Mouse (Mus musculus): ENCODE measurements around the gene Ulk4.

The Ulk4 gene

DNA sequence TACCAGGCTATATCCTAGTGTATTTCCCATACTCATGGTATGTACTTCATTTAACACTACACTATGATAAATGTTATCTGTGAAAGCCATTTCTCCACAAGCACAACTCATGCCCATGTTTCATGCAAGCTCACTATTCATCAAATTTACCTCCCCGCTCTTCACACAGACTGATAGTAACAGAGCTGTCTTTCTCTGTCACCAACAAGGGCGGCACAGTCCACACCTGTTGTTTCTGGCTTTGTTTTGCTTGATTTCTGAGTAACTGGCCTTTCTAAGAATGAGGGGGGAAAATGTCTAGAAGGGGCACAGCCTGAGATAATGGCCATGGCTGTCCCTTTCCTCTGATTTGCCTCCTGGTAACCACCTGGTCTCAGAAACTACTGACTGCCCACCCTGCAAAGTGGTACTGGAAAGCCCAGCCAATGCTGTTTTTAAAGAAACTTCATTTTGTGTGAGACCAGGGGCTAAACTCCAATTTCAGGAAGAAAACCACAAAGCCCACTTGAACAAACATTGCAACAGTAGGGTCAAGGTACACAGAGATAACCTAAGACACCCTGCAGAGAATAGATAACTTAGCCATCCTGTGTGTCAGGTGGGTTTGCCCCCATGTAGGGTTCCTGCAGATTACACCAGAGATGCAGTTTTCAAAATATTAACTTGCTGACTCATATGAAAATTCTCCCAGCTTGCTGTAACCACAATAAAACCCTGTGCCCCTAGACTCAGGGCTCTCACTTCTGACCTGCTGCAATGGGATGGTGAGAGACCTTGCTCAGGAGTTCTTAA, 258.3 kb downstream of the Ulk4 start:
- no peak for DNase-seq (ENCODE audit: low spot score)

- no peak for DNase-seq (ENCODE audit: low spot score)
Measured at GRCm38 (mm10) chr9:121015810-121016502, 261.0 kb downstream of the Ulk4 start.

DNA sequence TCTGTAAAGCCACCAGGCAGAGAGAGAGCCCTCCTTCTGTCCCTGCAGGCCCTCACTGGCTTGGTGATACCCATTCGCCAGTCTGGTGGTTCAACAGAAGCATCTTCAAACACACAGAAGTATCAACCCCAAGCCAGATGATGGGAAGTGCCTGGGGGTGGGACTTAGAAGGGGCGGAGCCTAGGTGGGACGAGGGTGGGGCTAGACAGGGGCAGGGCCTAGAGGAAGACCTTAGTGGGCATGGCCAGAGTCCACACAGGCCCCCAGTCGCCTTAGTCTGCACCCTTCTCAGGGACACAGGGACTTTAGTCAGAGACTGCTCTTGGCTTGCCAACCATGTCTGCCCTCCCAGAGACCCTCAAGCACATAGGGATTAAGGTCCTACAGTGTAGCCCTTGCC, 265.5 kb downstream of the Ulk4 start:
- DNase-seq (ENCODE audit: low spot score) = no peak

DNA sequence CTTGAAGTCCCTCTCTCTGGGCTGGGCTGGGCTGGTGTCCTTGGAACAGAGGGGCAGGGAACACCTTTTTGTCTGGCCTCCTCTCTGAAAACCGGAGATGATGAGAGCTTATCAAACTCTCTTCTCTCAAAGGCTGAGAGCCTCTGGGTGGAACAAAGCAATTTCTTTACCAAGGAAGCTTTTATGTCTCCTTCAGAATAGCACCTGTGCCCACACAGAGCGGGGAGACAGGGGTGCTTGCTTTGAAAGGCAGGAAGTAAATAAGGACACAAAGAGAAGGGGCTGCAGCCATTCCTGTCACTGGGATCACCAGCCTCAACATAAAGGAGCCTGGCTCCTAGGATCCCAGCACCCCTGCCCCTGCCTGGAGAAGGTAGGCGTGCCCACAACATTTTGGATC, 266.5 kb downstream of the Ulk4 start:
- no peak for DNase-seq (ENCODE audit: low spot score)

GRCm38 (mm10) chr9:121005961-121006360, 271.0 kb downstream of the Ulk4 start:
- DNase-seq (ENCODE audit: low spot score) = no peak

DNA sequence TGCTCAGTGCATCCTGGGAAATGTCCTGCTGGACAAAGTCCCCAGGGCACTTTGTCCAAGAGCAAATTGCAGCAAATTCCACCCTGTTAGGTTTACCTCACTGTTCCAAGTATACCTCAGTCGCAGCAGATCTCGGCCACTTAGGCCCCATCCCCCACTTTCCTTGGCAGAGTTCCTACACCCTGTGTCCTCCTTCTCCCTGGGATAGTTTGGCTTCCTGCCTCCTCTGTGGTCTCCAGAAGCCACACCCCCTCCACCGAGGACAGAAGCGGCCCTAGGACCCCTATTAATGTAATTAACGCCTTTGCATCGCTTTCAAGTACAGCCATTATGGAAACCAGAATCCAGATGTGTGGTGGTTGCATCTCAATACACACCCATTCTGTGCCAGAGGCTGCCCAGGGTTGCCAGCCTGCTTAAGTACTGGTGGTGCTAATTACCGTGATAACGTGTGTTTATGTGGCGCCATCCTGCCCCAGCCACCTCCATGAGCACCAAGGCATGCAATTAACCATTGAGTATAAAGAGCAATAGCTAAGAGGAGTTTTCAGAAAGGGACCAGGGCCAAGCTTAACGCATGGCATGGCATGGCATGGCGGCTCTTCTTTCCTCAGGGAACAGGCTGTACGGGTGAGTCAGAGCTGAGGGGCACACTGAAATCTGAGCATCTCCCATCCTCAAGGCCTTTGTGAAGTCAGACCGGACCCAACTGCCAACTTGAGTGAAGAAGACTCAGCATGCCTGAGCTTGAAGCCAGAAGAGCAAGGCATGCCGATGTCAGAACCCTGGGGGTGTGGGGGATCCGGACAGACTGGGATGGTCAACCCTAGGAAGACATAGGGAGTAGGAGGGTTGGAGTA, 275.1 kb downstream of the Ulk4 start:
- DNase-seq (ENCODE audit: low spot score) = no peak

DNA sequence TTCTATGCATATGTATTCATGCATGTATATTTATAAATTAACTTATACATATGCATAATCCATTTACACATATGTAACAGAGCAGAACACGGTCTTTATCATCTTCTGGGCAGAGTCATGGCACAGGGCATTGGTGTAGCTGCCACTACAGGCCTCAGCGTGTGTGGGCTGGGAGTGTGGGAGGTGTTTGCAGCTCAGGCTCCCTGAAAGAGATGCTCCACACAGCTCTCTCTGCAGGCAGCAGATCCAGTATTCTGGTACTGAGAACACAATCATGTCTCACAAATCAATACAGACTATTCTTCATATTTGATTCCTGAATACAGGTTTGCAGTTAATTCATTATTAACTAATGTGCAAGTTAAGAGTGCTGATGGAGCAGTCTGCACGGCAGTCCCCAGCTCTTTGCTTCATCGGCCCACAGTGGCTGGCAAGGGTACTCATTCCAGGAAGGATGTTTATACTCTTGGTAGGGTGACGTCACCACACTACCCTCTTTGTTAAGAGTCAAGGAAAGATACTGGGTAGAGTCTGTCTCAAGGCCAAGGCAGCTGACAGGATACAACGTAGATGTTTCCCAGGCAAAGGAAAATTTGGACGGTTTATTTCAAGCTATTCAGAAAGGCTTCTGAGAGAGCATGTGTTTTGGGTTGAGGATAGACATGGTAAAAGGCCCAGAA, 276.2 kb downstream of the Ulk4 start:
- peak; percentile 30 for DNase-seq (ENCODE audit: low spot score)

DNA sequence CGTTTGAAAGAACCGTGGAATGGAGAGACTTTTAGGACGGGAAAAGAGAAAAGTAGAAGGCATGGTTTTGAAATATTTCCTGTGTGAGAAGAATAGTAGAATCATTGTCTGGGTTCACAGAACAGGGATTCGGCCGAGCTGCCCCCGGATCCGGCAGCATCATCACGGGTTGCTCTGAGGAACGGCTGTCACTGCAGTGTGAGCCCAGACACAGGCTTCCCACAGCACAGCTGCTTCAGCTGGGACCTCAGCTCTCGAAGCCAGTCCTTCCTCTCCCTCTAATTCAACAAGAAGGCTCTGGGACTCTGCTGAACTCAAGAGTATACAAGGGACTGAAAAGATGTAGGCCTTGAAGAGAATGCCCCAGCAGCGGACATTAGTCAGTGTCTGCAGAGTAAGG, 278.3 kb downstream of the Ulk4 start:
- no peak for DNase-seq (ENCODE audit: low spot score)

DNA sequence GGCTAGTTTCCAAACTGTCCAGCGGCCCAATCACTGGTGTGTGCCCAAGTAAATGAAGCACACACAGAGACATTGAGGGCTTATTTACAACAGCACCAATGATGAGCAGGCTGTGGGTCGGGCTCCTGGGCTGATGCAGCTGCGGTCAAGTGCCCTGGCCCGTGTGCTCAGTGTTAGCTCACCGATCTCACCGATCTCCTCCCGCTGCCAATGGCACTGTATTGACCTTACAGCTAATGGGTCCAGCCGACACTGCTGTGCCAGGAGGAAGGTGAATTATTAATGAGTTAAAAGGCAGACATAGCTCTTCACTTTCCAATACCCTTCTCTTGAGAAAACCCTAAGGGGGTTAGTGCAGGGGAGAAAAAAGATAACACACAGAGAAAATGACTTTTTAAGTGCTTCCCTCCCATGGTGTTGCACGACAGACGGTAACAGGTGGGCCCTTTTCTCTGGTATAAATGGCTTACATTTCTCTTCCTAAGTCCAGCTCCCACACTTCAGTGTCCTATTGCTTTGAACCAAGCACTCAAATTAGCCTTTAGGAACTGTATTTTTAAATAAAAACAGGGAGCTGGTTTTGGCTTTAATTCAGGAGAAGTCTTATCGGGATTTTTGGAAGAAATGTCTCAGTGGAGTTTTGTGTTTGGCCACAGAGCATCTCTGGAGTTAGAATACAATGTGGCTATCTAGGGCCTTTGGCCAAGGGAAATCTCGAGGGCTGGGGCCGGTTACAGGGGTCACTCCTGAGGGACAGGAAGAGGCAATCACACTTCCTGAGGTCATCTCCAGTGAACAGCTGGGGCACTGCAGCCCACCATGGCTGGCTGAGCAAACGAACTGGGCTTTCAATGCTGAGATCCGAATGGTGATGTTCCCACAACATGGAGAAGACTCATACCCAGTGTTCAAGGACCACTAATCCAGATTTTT, 282.5 kb downstream of the Ulk4 start:
- DNase-seq (ENCODE audit: low spot score) = no peak

DNA sequence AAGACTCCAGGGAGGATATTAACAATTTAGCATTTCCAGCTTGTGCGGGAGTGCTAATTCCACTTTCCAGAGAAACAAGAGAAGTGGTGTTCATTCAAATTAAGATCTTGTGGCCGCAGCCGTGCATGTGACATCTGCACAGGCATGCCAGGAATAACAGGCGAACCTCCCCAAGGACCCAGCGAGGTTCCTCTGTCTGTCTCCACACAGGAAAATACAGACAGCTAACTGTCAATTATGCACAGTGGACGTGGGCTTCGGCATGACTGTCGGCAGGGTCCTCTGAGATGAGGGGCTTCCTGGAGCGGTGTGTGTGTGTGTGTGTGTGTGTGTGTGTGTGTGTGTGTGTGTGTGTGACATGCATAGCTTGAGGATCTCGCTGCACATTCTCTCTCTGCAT, 284.0 kb downstream of the Ulk4 start:
- no peak for DNase-seq (ENCODE audit: low spot score)

GRCm38 (mm10) chr9:120991801-120992200, 285.2 kb downstream of the Ulk4 start:
- no peak for DNase-seq (ENCODE audit: low spot score)

- no peak for DNase-seq (ENCODE audit: low spot score)
Measured at GRCm38 (mm10) chr9:120989806-120990700, 286.9 kb downstream of the Ulk4 start.

- DNase-seq (ENCODE audit: low spot score) = no peak
Measured at GRCm38 (mm10) chr9:120988088-120988487, 288.9 kb downstream of the Ulk4 start.

DNA sequence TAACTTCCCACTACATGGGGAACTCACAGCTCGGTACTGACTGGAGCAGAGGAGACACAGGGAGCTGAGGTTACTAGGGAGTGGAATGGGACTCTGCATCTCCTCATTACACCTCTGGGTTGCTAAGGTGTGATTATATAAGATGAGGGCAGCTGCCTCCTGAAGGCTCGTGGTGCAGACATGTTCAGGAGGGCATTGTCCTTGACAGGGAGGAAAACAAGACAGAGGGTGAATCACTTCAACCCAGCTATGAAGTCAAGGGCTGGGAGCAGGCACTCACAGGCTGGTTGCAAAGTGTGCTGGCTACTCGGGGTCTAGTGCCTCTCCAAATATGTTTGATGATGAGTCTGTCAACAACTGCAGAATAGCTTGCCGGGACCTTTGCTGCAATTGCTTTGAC, 290.0 kb downstream of the Ulk4 start:
- no peak for DNase-seq (ENCODE audit: low spot score)

DNA sequence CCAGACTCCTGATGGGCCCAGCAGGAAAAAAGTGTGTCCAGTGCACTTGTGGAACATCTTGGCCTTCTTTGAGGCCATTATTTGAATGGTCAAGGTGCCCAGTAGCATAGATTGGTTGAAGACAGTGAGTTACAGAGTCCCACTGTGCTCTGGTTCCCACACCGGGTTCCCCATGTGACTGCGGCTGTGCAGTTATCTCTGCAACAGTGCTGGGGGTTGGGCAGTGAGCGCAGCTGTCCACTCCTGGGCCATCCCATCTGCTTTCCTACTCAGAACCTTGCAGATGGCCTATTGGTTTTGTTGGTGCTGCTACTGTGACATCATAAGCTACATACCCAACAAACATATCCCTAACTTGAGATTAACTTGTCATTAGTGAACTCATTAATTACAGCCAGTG, 290.7 kb downstream of the Ulk4 start:
- no peak for DNase-seq (ENCODE audit: low spot score)

DNA sequence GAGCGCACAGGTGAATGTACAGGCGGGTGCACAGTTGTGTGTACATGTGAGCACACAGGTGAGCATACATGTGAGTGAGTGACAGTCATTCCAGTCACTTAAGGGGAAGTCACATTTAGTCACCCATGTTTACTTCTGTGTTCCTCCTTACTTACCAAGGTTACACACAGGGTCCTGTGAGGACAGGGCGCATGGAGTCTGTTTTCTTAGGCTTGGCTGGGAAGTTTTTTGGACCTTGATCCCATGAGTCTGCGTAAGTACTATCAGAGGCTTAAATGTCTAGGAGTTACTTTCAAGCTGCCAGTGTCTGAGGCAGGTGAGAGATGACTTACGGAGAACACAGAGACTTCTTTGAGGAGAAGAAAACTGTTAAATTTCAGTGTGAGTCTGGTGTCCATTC, 291.5 kb downstream of the Ulk4 start:
- DNase-seq (ENCODE audit: low spot score) = no peak

GRCm38 (mm10) chr9:120985009-120985408, 292.0 kb downstream of the Ulk4 start:
- DNase-seq (ENCODE audit: low spot score) = no peak

DNA sequence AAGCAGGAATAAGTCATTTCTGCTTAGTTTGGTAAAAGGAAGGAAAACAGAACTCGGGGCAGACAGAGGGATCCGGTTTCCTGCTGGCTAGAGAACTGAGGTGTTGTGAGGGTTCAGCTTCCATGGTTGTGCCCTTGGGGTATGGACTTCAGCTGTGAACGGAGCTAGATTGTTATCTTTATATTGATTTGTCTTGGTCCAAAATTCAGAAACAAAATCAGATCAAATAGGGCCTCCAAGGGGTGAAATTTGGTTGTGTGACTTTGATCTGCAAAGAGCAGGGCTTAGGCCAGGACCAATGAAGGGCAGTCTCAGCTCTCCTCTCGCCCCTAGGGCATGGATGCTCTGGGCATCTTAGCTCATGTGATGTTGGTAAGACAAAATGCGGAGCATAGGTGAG, 292.5 kb downstream of the Ulk4 start:
- DNase-seq (ENCODE audit: low spot score) = no peak

DNA sequence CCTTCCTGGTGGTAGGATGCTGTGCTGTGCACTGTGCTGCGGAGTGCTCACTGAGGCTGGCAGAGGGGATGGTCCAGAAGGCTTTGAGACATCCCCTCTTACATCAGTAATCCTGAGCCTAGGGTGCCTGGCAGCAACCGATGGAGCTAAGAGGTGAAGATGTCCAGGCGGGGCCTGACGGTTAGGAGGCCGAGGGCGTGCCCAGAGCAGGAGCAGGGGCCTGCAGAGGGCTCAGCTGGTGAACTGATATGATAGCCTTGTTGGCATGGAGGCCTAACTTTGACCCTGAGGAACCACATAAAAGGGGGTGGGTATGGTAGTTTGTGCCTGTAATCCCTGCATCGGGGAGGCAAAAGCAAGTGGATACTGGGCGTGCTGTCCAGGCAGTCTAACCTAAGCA, 293.1 kb downstream of the Ulk4 start:
- no peak for DNase-seq (ENCODE audit: low spot score)

DNA sequence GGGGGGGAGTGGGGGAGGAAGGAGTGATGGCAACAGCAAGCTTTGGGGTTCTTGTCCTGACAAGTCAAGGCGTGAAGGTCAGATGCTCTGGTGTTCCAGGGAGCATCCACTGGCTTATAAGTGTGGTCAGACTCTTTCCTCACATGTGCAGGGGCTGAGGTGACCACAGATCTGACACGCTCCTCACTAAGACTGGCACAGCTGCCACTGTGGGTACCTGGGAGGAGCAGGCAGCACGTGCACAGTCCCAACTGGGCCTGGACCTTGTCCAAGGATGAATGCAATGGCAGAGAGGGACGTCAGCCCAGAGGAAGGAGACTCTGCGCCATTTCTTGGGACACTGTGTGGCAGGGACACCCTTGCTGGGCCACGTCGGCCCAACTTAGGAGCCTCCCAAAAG, 295.2 kb downstream of the Ulk4 start:
- no peak for DNase-seq (ENCODE audit: low spot score)
